Mouse (Mus musculus): ENCODE measurements around the gene Glp1r.

The Glp1r gene

DNA sequence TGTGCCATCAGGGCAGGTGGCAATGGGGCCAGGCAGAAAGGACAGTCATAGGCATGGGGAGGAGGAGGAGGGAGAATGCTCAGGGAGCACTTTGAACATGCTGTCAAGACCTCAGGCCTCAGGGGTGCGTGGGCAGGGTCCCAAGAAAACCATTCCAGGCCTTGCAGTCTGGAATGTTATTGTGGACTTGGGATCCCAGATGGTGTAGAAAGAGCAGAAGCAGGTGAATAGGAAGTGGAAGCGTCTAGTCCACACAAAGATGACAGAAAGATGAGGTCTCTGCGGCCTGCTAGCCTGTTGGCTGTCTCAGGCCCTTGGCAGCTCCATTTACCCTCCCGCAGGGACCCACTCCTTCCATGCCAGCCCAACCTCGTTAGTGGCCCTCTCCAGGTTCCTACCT lies 10.9 kb downstream of the Glp1r start:
- in situ Hi-C loops (cut with MboI, MseI) = no loop called here

DNA sequence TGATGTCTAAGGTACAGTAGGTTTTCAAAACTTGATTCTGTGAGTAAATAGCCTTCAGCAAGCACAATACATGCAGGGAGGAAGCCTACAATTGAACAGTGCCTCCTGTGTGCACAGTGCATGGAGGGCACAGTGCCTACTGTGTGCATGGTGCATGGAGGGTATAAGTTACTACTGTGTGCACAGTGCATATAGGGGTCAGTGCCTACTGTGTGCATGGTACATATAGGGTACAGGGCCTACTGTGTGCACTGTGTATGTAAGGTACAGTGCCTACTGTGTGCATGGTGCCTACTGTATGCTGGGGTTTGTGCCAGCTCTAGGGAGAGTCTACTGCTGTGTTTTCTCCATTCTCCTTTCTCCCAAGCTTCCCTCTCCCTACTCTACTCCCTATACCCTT lies 12.6 kb downstream of the Glp1r start:
- in situ Hi-C loops (cut with MboI, MseI) = no loop called here

DNA sequence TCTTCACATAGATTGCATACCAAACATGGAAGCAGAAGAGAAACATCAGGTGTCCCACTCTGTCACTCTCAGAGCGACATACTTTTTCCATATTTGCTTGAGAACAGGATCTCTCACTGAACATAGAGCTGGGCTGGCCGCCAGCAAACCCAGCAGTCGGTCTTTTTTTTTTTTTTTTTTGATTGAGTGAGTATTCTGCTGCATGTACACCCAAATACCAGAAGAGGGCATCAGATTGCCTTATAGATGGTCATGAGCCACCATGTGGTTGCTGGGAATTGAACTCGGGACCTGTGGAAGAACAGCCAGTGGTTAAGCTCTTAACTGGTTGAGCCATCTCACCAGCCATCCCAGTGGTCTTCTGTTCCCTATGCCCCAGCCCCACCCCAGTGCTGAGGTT lies 21.9 kb downstream of the Glp1r start:
- in situ Hi-C loops (cut with MboI, MseI) = no loop called here

DNA sequence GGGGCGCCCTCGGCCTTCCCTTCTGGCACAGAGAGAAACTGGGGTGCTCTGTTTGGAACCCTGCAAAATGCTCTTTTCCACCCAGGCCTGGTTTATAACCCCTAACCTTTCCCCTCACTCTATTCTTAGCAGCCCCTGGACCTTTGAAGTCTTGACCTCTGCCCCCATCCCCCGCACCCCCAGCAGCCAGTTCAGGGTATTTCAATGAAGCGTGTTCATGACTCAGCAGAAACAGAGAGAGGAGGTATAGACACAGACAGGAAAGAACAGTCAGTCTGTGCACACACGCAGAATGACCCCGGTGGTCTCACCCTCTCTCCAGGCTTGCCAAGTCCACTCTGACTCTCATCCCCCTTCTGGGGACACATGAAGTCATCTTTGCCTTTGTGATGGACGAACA lies 29.2 kb downstream of the Glp1r start:
- in situ Hi-C loops (cut with MboI, MseI) = no loop called here

DNA sequence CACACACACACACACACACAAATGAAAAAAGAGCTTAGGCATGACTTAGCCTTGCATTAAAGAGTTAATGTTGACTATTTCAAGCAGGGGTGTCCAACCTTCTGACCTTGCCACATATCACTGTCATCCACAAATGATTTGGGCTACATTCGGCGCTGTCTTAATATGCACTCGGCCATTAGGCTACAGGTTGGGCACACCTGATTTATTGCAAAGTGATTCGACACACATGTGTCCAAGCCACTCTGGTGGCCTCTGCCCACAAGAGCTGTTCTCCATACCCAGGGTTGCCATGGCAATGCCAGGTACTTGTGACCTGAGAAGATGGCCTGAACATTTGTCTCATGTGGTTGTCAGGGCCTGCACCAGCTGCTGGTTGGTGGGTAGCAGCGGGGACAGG lies 31.2 kb downstream of the Glp1r start:
- in situ Hi-C loops (cut with MboI, MseI) = no loop called here

DNA sequence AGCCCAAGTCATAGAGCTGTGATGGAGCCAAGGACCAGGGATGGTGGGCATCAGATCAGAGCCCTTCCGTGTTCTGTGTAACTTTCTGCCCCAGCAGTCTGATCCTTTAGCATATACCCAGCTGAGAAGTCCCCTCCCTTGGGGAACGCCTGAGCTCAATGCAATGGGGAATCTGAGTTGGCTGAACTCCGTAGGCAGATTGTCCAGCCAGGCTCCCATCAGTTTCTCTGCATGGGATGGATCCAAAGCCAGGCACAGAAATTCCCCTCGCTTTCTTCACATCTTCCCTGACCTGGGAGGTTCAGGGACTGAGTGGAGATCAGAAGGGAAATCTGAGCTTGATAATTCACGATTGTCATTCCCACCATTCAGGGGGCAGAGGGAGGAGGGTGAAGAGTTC lies 33.7 kb downstream of the Glp1r start:
- in situ Hi-C loops (cut with MboI, MseI) = no loop called here

DNA sequence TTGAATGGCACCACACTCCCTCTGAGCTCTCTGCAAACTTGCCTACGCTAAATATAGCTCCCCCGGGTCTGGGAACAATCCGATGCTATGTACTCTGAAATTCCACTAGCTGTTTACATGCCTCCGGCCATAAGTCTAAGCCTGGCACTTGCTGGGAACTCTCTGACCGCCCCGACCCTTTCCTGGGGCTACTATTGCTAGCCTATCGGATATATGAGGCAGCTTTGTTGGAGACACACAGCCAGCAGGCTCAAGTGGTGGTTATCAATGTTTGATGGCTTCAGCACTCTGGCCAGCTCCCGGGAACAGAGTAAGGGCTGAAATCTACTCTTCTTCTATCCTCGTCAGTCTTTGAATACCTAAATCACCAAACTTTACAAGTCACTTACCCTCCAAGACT lies 36.9 kb downstream of the Glp1r start:
- in situ Hi-C loops (cut with MboI, MseI) = no loop called here

DNA sequence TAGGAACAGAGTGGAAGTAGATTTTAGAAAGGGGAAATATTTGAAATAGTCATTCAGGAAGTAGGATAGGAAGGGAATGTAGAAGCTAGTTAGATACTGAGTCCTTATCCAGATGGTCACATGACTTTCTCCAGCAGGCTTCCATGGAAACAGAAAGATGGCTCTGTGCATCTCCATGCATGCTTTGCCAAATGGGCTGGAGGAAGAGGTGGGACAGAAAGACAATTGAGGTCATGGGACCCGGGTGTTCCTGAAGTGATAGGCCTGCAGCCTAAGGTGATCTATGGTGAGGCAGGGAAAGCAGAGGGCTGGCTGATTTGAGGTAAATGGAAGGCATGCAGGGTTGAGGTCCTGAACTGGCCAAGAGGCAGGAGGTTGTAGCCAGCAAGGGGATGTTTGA lies 46.8 kb downstream of the Glp1r start:
- in situ Hi-C loops (cut with MboI, MseI) = loop anchor here (5.0 kb wide), 1 partner anchor 126 kb away; no protein-coding TSS in a partner anchor

DNA sequence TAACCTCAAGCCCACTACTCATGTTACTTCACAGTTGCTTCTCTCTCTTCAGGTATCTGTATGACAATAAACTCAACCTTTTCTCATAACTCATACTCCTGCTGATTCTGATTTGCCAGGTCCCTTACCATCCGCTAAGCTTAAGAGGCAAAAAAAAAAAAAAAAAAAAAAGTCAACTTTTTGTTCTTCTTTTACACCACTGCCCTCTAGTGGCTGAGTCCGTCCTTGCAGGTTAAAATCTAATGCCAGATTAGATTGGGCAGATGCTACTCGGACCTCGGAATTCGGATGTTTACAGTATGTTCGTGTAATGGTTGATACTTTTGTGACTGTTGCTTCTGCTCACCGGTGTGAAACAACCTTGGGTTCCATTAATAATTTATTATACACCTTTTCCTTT lies 49.2 kb downstream of the Glp1r start:
- in situ Hi-C loops (cut with MboI, MseI) = loop anchor here (10.0 kb wide), 1 partner anchor 106 kb away; no protein-coding TSS in a partner anchor

DNA sequence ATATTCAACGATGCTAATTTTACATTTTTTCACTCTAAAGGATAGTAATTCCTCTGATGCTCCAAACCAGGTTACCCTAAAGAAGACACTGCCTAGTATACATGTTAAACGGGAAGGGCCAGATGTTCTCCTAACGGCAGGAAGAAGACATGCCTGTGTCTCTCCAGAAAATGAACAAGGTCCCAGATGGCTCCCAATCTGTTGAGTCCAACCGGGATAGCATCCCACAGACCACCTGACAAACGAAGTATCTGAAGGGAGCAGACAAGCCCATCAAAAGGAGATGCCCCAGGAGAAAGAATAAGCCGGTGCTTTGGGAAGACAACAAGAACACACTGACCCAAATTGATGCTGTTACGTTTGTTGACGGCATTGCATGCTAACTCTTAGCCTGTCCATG lies 50.0 kb downstream of the Glp1r start:
- in situ Hi-C loops (cut with MboI, MseI) = loop anchor here (10.0 kb wide), 1 partner anchor 107 kb away; no protein-coding TSS in a partner anchor

DNA sequence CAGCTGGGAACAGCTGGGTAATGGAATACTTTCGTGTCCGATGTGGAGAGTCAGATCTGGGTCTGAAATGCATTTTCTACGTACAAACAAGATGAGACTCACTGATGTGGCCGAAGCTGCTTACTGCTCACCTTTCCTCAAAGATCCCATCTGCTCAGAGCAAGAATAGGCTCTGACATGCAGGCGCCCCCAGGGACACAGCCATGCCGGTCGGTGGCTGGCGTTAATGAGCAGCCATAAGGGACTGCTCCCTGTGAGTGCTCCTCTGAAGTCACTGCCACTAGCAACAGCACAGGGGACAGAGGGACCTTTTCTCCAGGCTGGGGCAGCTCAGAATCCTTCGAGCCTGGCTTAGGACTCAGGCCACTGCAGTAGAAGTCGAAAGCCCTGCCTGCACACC lies 52.7 kb downstream of the Glp1r start, which contains the start of gene Umodl1:
TSS of gene Umodl1 (plus strand) at position 301 of the 400 bp plus-strand sequence.
- in situ Hi-C loops (cut with MboI, MseI) = loop anchor here (10.0 kb wide), 1 partner anchor 110 kb away; no protein-coding TSS in a partner anchor

DNA sequence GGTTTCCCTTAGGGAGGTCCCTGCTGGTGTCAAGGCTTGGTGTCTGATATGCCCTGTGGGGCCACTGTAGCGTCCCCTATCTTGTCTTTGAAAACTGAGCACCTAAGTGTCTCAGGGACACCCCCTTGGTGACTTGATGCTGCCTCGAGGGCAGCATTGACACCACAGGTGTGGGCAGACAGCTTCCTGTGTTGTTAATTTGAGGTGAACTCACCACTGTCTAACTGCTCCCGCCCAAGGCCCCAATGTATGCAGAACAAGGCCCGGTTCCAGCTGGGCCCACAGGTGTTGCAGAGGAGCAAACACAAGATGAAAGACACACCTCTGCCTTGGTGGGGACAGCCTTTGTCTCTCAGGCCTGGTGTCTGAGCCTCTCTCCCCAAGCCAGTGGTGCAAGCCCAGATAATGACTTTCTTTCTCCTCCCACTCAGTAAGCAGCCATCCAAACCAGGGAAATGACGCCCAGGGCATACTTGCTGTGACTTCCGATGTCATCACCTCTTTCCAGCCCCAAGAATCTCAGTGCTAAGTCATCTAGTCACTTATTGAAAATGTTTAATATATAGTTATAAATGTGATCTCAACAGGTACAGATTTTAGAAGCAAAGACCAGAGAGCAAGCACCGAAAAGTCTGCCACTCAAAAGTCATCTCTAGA lies 60.4 kb downstream of the Glp1r start:
- in situ Hi-C loops (cut with MboI, MseI) = no loop called here

DNA sequence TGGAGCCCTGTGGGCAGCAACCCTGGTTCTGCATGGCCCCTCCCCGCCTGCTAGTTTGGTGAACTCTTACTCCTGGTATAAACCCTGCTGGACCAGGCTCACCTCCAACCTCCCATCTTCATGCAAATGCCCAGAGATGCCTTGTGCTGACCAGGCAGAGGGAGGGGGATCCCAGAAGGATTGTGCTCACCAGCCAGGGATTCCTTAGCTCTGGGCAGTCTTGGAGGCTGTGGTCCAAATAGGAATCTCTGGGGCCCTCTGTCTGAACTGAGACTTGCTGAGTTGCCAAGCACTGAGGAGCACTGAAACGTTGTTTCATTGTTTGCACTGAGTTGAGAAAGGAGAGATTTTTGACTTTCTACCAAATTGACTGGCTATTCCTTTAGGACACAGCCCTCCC lies 61.3 kb downstream of the Glp1r start:
- in situ Hi-C loops (cut with MboI, MseI) = no loop called here

DNA sequence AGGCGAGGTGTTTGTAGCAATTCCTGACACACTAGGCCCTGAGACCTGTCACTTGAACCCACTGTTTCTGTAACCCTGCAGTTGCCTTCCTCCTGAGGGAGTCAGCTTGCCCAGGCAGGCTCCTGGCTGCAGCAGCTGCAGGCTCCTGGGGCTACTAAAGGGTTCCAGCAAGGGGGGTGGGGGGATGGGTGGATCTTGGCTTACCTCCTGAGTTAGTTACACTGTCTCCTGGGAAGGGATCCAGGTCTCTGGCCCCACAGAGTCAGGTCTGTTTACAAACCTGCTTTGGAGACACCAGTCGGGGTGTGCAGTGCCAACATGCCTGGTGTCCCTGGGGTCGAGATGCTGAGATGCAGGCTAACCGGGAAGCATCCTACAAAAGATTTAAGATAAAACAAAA lies 68.4 kb downstream of the Glp1r start:
- in situ Hi-C loops (cut with MboI, MseI) = no loop called here

DNA sequence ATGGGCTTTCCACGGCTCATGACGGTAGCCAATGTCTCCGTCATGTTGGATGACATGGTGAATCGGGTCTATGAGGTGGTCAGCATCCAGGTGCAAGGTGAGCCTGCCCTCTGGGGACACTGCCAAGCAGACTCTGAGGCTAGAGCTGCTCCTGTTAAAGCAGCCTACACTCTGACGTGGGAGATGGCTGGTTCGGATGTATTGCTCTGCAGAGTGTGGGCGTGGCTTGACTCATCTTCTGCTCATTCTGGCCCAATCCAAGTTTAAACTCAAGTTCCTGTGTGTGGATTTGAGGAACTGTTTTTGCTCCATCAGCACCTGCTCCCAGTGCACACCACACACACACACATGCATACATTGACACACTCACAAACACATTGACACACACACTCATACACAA lies 70.3 kb downstream of the Glp1r start:
- in situ Hi-C loops (cut with MboI, MseI) = no loop called here

DNA sequence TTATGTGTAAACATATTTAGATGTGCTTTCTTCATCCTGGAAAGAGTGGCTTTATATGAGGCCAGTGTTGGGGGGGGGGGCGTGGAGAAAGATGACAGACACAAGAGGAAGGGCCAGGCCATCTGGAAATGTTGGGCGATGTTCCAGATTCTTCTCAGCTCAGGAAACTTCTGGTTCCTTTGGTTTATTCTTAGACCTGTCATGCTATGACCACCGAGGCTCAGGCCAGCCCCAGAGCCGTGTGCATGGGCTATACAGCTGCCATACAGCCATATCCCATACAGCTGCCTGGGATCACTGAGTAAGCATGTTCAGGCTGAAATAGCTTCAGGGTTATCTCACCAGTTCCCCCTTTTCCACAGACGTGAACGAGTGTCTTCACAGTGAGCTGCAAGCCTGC lies 71.7 kb downstream of the Glp1r start:
- in situ Hi-C loops (cut with MboI, MseI) = no loop called here

DNA sequence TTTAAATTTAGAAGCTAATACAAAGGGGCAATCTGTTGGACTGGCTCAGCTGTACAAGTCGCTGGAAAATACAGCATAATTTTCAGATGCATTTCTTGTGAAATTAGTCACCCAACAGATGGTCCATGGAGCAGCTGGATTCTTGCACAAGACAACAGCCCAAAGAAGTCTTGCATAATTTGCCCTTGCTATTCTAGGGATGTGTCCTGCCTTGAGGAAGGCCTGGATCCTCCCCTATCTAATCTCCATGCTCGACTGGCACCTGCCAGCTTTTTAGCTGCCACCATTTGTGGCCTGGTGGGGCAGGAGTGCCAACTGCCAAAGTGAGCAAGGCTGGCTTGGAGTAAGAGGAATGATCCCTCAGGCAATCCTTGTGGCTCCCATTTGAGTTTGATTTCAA lies 75.7 kb downstream of the Glp1r start:
- in situ Hi-C loops (cut with MboI, MseI) = no loop called here

DNA sequence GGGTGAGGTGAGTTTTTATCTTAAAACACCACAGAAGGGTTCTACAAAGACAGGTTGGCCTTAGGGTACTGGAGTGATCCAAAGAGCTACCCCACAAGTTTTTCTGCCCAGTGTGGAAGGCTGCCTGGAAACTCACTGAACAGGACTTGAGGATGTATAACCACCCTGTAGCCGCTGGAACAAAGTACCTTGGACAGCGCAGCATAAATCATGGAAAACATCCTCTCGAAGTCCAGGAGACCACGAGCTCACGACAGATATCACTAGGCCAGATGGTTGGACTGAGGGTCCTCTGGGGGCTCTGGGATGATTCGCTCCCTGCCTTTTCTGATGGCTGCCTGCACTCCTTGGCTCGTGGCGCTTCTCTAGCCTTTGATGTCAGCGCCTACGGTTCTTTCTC lies 76.9 kb downstream of the Glp1r start:
- in situ Hi-C loops (cut with MboI, MseI) = no loop called here

DNA sequence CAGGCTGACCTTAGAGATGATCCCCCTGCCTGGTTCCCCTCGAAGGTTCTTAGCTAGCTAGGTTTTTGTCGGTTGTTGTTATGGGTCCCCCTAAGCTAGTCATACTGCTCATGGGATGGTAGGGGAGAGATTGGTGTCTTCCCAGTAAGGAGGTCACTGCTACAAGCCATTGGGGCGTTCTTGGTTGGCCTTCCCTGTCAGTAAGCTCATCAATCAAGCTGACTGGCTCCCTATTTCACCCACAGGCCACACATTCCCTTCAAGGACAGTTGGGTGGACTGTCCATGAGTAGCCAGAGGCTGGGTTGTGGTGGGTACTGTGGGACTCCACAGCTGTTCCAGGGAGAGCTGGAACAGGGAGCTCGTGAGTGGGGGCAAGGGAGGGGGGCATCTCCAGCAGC lies 81.9 kb downstream of the Glp1r start:
- in situ Hi-C loops (cut with MboI, MseI) = loop anchor here (10.0 kb wide), 1 partner anchor 471 kb away; no protein-coding TSS in a partner anchor

DNA sequence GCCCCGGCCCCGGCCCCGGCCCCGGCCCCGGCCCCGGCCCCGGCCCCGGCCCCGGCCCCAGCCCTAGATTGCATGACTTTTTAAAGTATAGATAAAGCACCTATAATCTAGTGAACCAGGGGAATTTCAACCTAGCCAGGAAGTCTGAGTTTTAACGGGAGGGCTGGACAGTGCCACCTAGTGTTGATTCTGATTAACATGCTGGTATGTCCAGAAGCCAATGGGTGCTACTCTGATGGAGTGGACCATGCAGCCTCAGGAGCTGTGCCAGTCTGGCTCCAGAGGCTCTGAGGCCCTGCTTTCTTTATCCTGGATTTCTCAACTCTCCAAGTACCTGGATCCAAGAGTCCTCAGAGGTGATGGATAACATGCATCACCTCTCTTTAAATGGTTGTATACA lies 88.6 kb downstream of the Glp1r start:
- in situ Hi-C loops (cut with MboI, MseI) = no loop called here
